In genomic region chr11:98720756-98721155, GRCm38 (mm10) we compare ENCODE assay signal across 12 mouse cellular contexts. TPM values are rescaled to one million over a fixed set of nuclear protein-coding genes. Genes with fewer than 3 reads are reported as not detected.
"Had no signal": no experiment of that assay in that cellular context is flagged by ENCODE, and none has a peak within 500 bp of the region (broad histone marks: within the 10 kb centered on the region; RNA-seq: fewer than 3 reads in every experiment).

No protein-coding gene starts in this region.

- H3K27me3 ChIP-seq: liver, embryonic 15.5 days; midbrain, embryonic 13.5 days had no signal

- ATAC-seq: midbrain, embryonic 13.5 days had no signal

- H3K9ac ChIP-seq: liver, embryonic 15.5 days; midbrain, embryonic 13.5 days had no signal

- H3K4me3 ChIP-seq: limb, embryonic 10.5 days; liver, embryonic 15.5 days; midbrain, embryonic 13.5 days had no signal

- H3K27ac ChIP-seq: liver, embryonic 15.5 days; midbrain, embryonic 13.5 days had no signal

- H3K4me2 ChIP-seq: liver, embryonic 11.5 days; liver, embryonic 15.5 days; midbrain, embryonic 13.5 days had no signal

- H3K9me3 ChIP-seq: limb, embryonic 10.5 days; liver, embryonic 15.5 days; midbrain, embryonic 13.5 days had no signal

- DNase-seq: thymus, adult 18-20 months; thymus, postnatal 14 days had no signal

RNA-seq across cellular contexts. Expression of gene Csf3, which starts 19.7 kb away (rescaled TPM):
- total RNA-seq: layer of hippocampus, postnatal 10 days; left cerebral cortex, postnatal 10 days; megakaryocyte progenitor cell, adult 5-6 weeks; midbrain, postnatal 0 days had no signal
- polyA plus RNA-seq: limb, embryonic 10.5 days; liver, embryonic 11.5 days; liver, embryonic 15.5 days; lung, adult 2 months; midbrain, embryonic 13.5 days; midbrain, postnatal 0 days; neural tube, embryonic 14.5 days had no signal
